Mouse (Mus musculus) MEL (cell line): Measurements from ENCODE around the gene Ggact.

Source experiments
- CHD2 ChIP-seq: IDR thresholded peaks from 2 replicates; pipeline ENCODE4 v1.6.1; 2011; ENCODE audit warnings: low read length, improper control_type of control experiment
- CTCF ChIP-seq, 3 experiments: IDR thresholded peaks in 2 of 3; conservative IDR thresholded peaks in 1 of 3; 2 replicates each; pipeline ENCODE4 v1.5.1; 2011 to 2012; ENCODE audit warnings: low read length in 3 of 3, low read depth in 2 of 3, mild to moderate bottlenecking in 2 of 3, improper control_type of control experiment in 1 of 3, inconsistent platforms in 1 of 3, mixed read lengths in 1 of 3, moderate library complexity in 1 of 3; ENCODE audit not compliant: control insufficient read depth in 1 of 3, insufficient read depth in 1 of 3, poor library complexity in 1 of 3, severe bottlenecking in 1 of 3
- EP300 ChIP-seq, 2 experiments: IDR thresholded peaks; 2 replicates each; pipeline ENCODE4 v1.6.1; 2011; ENCODE audit warnings: improper control_type of control experiment in 2 of 2, low read length in 2 of 2, low read depth in 1 of 2, mild to moderate bottlenecking in 1 of 2
- HCFC1 ChIP-seq: IDR thresholded peaks from 2 replicates; pipeline ENCODE4 v1.6.1; 2012; ENCODE audit warnings: low read depth, mild to moderate bottlenecking, inconsistent platforms, low read length, improper control_type of control experiment, moderate library complexity
- MEF2A ChIP-seq: IDR thresholded peaks from 2 replicates; pipeline ENCODE4 v1.6.1; 2014; ENCODE audit warnings: low read depth, mild to moderate bottlenecking, inconsistent platforms, low read length, improper control_type of control experiment; ENCODE audit not compliant: poor library complexity, insufficient replicate concordance, severe bottlenecking; ENCODE audit errors: extremely low read depth
- MXI1 ChIP-seq: IDR thresholded peaks from 2 replicates; pipeline ENCODE4 v1.6.1; 2011; ENCODE audit warnings: mild to moderate bottlenecking, low read depth, low read length, improper control_type of control experiment
- POLR2A ChIP-seq, 2 experiments: IDR thresholded peaks; 2 replicates each; pipeline ENCODE4 v1.6.1; 2011 to 2012; ENCODE audit warnings: low read length in 2 of 2, mild to moderate bottlenecking in 2 of 2, control low read depth in 1 of 2, improper control_type of control experiment in 1 of 2, low read depth in 1 of 2, moderate library complexity in 1 of 2; ENCODE audit not compliant: control insufficient read depth in 1 of 2, insufficient read depth in 1 of 2, poor library complexity in 1 of 2
- TCF12 ChIP-seq: IDR thresholded peaks from 2 replicates; pipeline ENCODE4 v1.6.1; 2014; ENCODE audit warnings: low read depth, mild to moderate bottlenecking, inconsistent platforms, low read length, improper control_type of control experiment, moderate library complexity
- UBTF ChIP-seq: IDR thresholded peaks from 2 replicates; pipeline ENCODE4 v1.6.1; 2012; ENCODE audit warnings: low read depth, mild to moderate bottlenecking, inconsistent platforms, low read length, improper control_type of control experiment, moderate library complexity, borderline replicate concordance; ENCODE audit not compliant: insufficient read depth

GRCm38 (mm10) chr14:122790111-122790510, 123.4 kb downstream of the Ggact start:
- no peak for TF ChIP-seq POLR2A (IDR thresholded peaks at IDR 0.05; ENCODE audit: control insufficient read depth in 1 of 2, insufficient read depth in 1 of 2, low read depth in 1 of 2, low read length in 2 of 2, poor library complexity in 1 of 2)
- TF ChIP-seq TCF12 = no peak
- TF ChIP-seq MEF2A = no peak
- no peak for TF ChIP-seq HCFC1
- TF ChIP-seq EP300 (IDR thresholded peaks at IDR 0.05; ENCODE audit: low read depth in 1 of 2, low read length in 2 of 2) = no peak
- TF ChIP-seq UBTF = no peak
- no peak for TF ChIP-seq MXI1
- no peak for TF ChIP-seq CHD2
- no peak for TF ChIP-seq CTCF (IDR thresholded peaks at IDR 0.05 in 2 of 3, conservative IDR thresholded peaks at IDR 0.05 in 1 of 3; ENCODE audit: control insufficient read depth in 1 of 3, insufficient read depth in 1 of 3, low read depth in 2 of 3, low read length in 3 of 3, poor library complexity in 1 of 3, severe bottlenecking in 1 of 3)
